Mouse (Mus musculus): ENCODE results near the gene Grid1. TPM values are rescaled to one million over a fixed set of nuclear protein-coding genes. Genes with fewer than 3 reads are reported as not detected.

Gene Grid1
- polyA plus RNA-seq, 1 experiment from 2014 or later, result 0.29 TPM

- ATAC-seq (no peak), DNase-seq (ENCODE audit: low spot score) (no peak)
- Histone ChIP-seq H3K9me3 (ENCODE audit: low read length) (no peaks in the 10 kb centered on the region), H3K9ac (replicated peaks; ENCODE audit: low read depth) (no peak overlapping the region), H3K27ac (ENCODE audit: low read length) (no peak overlapping the region), H3K4me2 (replicated peaks; ENCODE audit: low read depth, low read length) (no peak overlapping the region), H3K4me1 (ENCODE audit: insufficient read depth, low read depth, low read length) (no peaks in the 10 kb centered on the region), H3K36me3 (ENCODE audit: insufficient read depth, low read length) (no peaks in the 10 kb centered on the region), H3K27me3 (replicated peaks; ENCODE audit: insufficient read depth, low read length) (no peaks in the 10 kb centered on the region), H3K4me3 (ENCODE audit: low read depth, low read length) (no peak overlapping the region)
- no peak for TF ChIP-seq EP300 (IDR thresholded peaks at IDR 0.05)
- 30% methylated on average over 1 of the region's 1 CpGs for WGBS
These were observed 354.0 kb downstream of the Grid1 start for GRCm38 (mm10) chr14:35173861-35174260.

GRCm38 (mm10) chr14:35176021-35176420 lies 356.1 kb downstream of the Grid1 start:
- H3K4me2 ChIP-seq (replicated peaks; ENCODE audit: low read depth, low read length), result no peak overlapping the region
- DNase-seq (ENCODE audit: low spot score), result no peak
- no peaks in the 10 kb centered on the region for H3K4me1 ChIP-seq (ENCODE audit: insufficient read depth, low read depth, low read length)
- no peaks in the 10 kb centered on the region for H3K36me3 ChIP-seq (ENCODE audit: insufficient read depth, low read length)
- H3K27me3 ChIP-seq (replicated peaks; ENCODE audit: insufficient read depth, low read length), result no peaks in the 10 kb centered on the region
- no peak for TF ChIP-seq EP300 (IDR thresholded peaks at IDR 0.05)
- H3K4me3 ChIP-seq (ENCODE audit: low read depth, low read length), result no peak overlapping the region
- ATAC-seq, result no peak
- no peaks in the 10 kb centered on the region for H3K9me3 ChIP-seq (ENCODE audit: low read length)
- no peak overlapping the region for H3K9ac ChIP-seq (replicated peaks; ENCODE audit: low read depth)
- no peak overlapping the region for H3K27ac ChIP-seq (ENCODE audit: low read length)
- 93% methylated on average over 3 of the region's 3 CpGs for WGBS

DNA sequence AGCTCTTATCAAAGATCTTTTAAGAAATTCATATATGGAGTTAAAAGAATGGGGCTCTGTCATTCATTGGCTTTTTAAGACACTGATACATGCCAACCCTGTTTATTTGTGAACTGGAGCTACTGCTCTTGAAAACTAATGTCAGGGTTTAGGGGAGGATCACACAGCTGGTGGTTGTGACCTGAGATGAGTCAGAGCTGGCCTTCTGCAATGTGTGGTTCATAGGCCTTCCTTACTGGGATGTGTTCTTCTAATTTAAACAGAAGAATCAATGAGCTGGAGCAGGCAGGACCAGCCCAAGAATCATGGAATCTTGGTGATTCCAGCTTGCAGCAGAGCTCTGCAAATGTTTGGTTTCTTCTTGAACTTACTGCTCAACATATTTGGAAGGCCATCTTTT lies 359.2 kb downstream of the Grid1 start:
- Histone ChIP-seq H3K4me3 (ENCODE audit: low read depth, low read length) (no peak overlapping the region), H3K27ac (ENCODE audit: low read length) (no peak overlapping the region), H3K27me3 (replicated peaks; ENCODE audit: insufficient read depth, low read length) (no peaks in the 10 kb centered on the region), H3K9ac (replicated peaks; ENCODE audit: low read depth) (no peak overlapping the region), H3K4me1 (ENCODE audit: insufficient read depth, low read depth, low read length) (no peaks in the 10 kb centered on the region), H3K36me3 (ENCODE audit: insufficient read depth, low read length) (no peaks in the 10 kb centered on the region), H3K9me3 (ENCODE audit: low read length) (no peaks in the 10 kb centered on the region), H3K4me2 (replicated peaks; ENCODE audit: low read depth, low read length) (no peak overlapping the region)
- DNase-seq (ENCODE audit: low spot score) (no peak), ATAC-seq (no peak)
- TF ChIP-seq CTCF (IDR thresholded peaks at IDR 0.05) (no peak), EP300 (IDR thresholded peaks at IDR 0.05) (no peak)

- no peak overlapping the region for H3K27ac ChIP-seq (ENCODE audit: low read length)
- no peak overlapping the region for H3K4me2 ChIP-seq (replicated peaks; ENCODE audit: low read depth, low read length)
- H3K36me3 ChIP-seq (ENCODE audit: insufficient read depth, low read length), result no peaks in the 10 kb centered on the region
- no peak overlapping the region for H3K9ac ChIP-seq (replicated peaks; ENCODE audit: low read depth)
- no peaks in the 10 kb centered on the region for H3K9me3 ChIP-seq (ENCODE audit: low read length)
- ATAC-seq (no peak), DNase-seq (ENCODE audit: low spot score) (no peak)
- H3K4me1 ChIP-seq (ENCODE audit: insufficient read depth, low read depth, low read length), result no peaks in the 10 kb centered on the region
- TF ChIP-seq CTCF (IDR thresholded peaks at IDR 0.05) (no peak), EP300 (IDR thresholded peaks at IDR 0.05) (no peak)
- WGBS, result 72% methylated on average over 1 of the region's 1 CpGs
- H3K27me3 ChIP-seq (replicated peaks; ENCODE audit: insufficient read depth, low read length), result no peaks in the 10 kb centered on the region
- no peak overlapping the region for H3K4me3 ChIP-seq (ENCODE audit: low read depth, low read length)
These were observed 365.5 kb downstream of the Grid1 start for GRCm38 (mm10) chr14:35185399-35185798.

- WGBS, result 91% methylated on average over 6 of the region's 6 CpGs
- DNase-seq (ENCODE audit: low spot score) (no peak), ATAC-seq (no peak)
These were observed 372.3 kb downstream of the Grid1 start for GRCm38 (mm10) chr14:35192256-35192655.

GRCm38 (mm10) chr14:35197371-35197770 lies 377.5 kb downstream of the Grid1 start:
- Histone ChIP-seq H3K27me3 (replicated peaks; ENCODE audit: insufficient read depth, low read length) (no peaks in the 10 kb centered on the region), H3K36me3 (ENCODE audit: insufficient read depth, low read length) (no peaks in the 10 kb centered on the region), H3K4me2 (replicated peaks; ENCODE audit: low read depth, low read length) (no peak overlapping the region), H3K27ac (ENCODE audit: low read length) (no peak overlapping the region), H3K9ac (replicated peaks; ENCODE audit: low read depth) (no peak overlapping the region), H3K4me3 (ENCODE audit: low read depth, low read length) (no peak overlapping the region), H3K4me1 (ENCODE audit: insufficient read depth, low read depth, low read length) (no peaks in the 10 kb centered on the region), H3K9me3 (ENCODE audit: low read length) (no peaks in the 10 kb centered on the region)
- 60% methylated on average over 3 of the region's 3 CpGs for WGBS
- TF ChIP-seq CTCF (IDR thresholded peaks at IDR 0.05), result no peak
- TF ChIP-seq EP300 (IDR thresholded peaks at IDR 0.05), result no peak
- no peak for DNase-seq (ENCODE audit: low spot score)
- ATAC-seq, result no peak

More at GRCm38 (mm10) chr14:35192256-35192655, 372.3 kb downstream of the Grid1 start:
- Histone ChIP-seq H3K4me3 (ENCODE audit: low read depth, low read length) (no peak overlapping the region), H3K27me3 (replicated peaks; ENCODE audit: insufficient read depth, low read length) (no peaks in the 10 kb centered on the region), H3K36me3 (ENCODE audit: insufficient read depth, low read length) (no peaks in the 10 kb centered on the region), H3K4me2 (replicated peaks; ENCODE audit: low read depth, low read length) (no peak overlapping the region), H3K9ac (replicated peaks; ENCODE audit: low read depth) (no peak overlapping the region), H3K4me1 (ENCODE audit: insufficient read depth, low read depth, low read length) (no peaks in the 10 kb centered on the region), H3K27ac (ENCODE audit: low read length) (no peak overlapping the region), H3K9me3 (ENCODE audit: low read length) (no peaks in the 10 kb centered on the region)
- TF ChIP-seq CTCF (IDR thresholded peaks at IDR 0.05) (no peak), EP300 (IDR thresholded peaks at IDR 0.05) (no peak)

- no peaks in the 10 kb centered on the region for H3K9me3 ChIP-seq (ENCODE audit: low read length)
- ATAC-seq (no peak), DNase-seq (ENCODE audit: low spot score) (no peak)
- WGBS, result 76% methylated on average over 4 of the region's 4 CpGs
- TF ChIP-seq CTCF (IDR thresholded peaks at IDR 0.05) (no peak), EP300 (IDR thresholded peaks at IDR 0.05) (no peak)
- H3K9ac ChIP-seq (replicated peaks; ENCODE audit: low read depth), result no peak overlapping the region
- H3K27me3 ChIP-seq (replicated peaks; ENCODE audit: insufficient read depth, low read length), result no peaks in the 10 kb centered on the region
- H3K27ac ChIP-seq (ENCODE audit: low read length), result no peak overlapping the region
- no peak overlapping the region for H3K4me2 ChIP-seq (replicated peaks; ENCODE audit: low read depth, low read length)
- no peak overlapping the region for H3K4me3 ChIP-seq (ENCODE audit: low read depth, low read length)
- H3K4me1 ChIP-seq (ENCODE audit: insufficient read depth, low read depth, low read length), result no peaks in the 10 kb centered on the region
- no peaks in the 10 kb centered on the region for H3K36me3 ChIP-seq (ENCODE audit: insufficient read depth, low read length)
These were observed 378.5 kb downstream of the Grid1 start for GRCm38 (mm10) chr14:35198447-35198846.

Measured in lung, postnatal 0 days (tissue).